Mouse (Mus musculus) ES-Bruce4 (cell line): Measurements from ENCODE around the gene Cacna1d. TPM values are rescaled to one million over a fixed set of nuclear protein-coding genes. Genes with fewer than 3 reads are reported as not detected.

Experiments used
- H3K27ac ChIP-seq: 2 replicates; pipeline ENCODE4 v1.5.1; 2012; ENCODE audit warnings: low read length, inconsistent platforms; ENCODE audit not compliant: insufficient read depth
- H3K27me3 ChIP-seq: 2 replicates; pipeline ENCODE4 v1.6.1; 2012; ENCODE audit warnings: mild to moderate bottlenecking, low read length, inconsistent platforms; ENCODE audit not compliant: control insufficient read depth, poor library complexity, insufficient read depth, severe bottlenecking
- H3K36me3 ChIP-seq: 2 replicates; pipeline ENCODE4 v1.6.1; 2012; ENCODE audit warnings: inconsistent platforms, mild to moderate bottlenecking, low read length, moderate library complexity; ENCODE audit not compliant: control insufficient read depth, poor library complexity, insufficient read depth, severe bottlenecking
- H3K4me1 ChIP-seq: one replicate; pipeline ENCODE4 v1.8.1; 2011; ENCODE audit warnings: low read length; ENCODE audit not compliant: control insufficient read depth, insufficient read depth
- H3K4me3 ChIP-seq: 2 replicates; pipeline ENCODE4 v1.5.1; 2011; ENCODE audit warnings: low read depth, mild to moderate bottlenecking, low read length
- H3K9ac ChIP-seq: 2 replicates; pipeline ENCODE4 v1.6.1; 2012; ENCODE audit warnings: low read depth, mild to moderate bottlenecking, inconsistent platforms; ENCODE audit not compliant: poor library complexity, severe bottlenecking
- H3K9me3 ChIP-seq: replicated peaks from 2 replicates; pipeline ENCODE4 v1.6.1; 2012; ENCODE audit warnings: mild to moderate bottlenecking, low read length, inconsistent platforms; ENCODE audit not compliant: control insufficient read depth, poor library complexity, insufficient read depth, severe bottlenecking
- CTCF ChIP-seq: IDR thresholded peaks from one replicate; pipeline ENCODE4 v1.8.1; 2011; ENCODE audit warnings: low read depth, low read length
- EP300 ChIP-seq: IDR thresholded peaks from 2 replicates; pipeline ENCODE4 v1.6.1; 2011; ENCODE audit warnings: low read depth, low read length; ENCODE audit not compliant: insufficient read depth
- POLR2A ChIP-seq: IDR thresholded peaks from one replicate; pipeline ENCODE4 v1.8.1; 2011; ENCODE audit warnings: low read length; ENCODE audit not compliant: insufficient read depth
- polyA plus RNA-seq: library from polyadenylated mRNA; stranded (reverse); fragments of >200 nt; gene quantifications from 2 replicates; pipeline ENCODE4 v1.2.4, GENCODE M21; 2011; ENCODE audit warnings: low read depth; ENCODE audit not compliant: missing spikeins, insufficient read depth, insufficient read length

The Cacna1d gene
- polyA plus RNA-seq, 1 experiment, result 0.24 TPM

DNA sequence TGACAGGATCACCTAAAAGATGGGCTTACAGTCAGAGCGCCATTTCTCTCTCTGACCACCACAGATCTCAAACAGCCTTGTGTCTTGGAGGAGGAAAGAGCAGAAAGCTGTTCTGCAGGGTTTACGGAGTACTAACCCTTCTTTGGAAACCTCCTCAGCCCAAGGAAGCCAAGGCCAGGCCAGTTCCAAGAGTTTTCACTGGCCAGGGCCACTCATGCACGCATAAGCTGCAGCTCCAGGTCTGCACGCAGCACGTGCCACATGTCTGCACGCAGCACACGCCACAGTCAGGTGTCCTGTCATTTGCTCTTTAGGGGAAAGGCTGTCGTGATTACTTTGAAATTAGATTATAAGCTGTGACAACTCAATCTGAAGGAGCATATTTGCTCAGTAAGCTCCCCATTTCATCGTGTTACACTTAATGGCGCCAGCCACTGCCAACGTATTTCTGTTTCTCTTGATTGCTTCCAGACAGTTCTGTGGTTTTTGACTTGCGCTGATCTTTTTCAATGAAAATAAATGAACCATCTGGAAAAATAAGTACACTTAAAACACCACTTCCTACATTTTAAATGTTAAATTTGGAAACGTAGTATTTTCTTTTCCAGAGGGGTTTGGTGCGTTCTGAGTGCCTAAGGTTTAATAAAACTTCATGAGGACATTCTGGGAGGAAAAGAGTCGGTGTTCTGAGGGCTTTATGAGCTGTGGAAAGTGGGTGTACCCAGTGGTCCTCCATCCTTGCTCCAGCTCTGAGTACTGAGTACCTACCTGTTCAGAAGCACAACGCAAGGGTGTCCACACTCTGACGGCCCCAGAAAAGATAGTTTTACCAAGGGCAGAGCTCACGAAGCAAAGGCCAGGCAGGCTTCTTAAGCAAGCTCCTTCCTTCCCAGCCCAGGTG lies 308.4 kb downstream of the Cacna1d start:
- Histone ChIP-seq H3K27me3 (no peaks in the 10 kb centered on the region), H3K4me1 (no peaks in the 10 kb centered on the region), H3K4me3 (no peak overlapping the region), H3K9me3 (no peaks in the 10 kb centered on the region), H3K36me3 (no peaks in the 10 kb centered on the region), H3K27ac (no peak overlapping the region), H3K9ac (no peak overlapping the region)
- no peak for TF ChIP-seq EP300
- TF ChIP-seq CTCF, result no peak
- no peak for TF ChIP-seq POLR2A

DNA sequence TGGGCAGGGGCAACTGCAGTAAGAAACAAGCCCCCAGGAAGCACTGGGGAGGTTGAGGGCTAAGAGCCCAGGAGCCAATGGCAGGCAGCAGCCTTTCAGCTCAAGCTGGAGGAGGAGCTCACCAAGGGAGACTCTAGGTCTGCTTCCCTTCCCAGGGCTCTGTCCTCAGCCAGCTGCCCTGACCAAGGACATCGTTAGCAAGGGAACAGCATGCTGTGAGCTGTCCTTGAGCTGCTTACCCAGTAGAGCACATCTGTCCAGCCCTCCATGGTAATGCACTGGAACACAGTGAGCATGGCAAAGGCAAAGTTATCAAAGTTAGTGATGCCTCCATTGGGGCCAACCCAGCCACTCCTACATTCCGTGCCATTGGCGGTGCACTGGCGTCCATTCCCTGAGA lies 312.9 kb downstream of the Cacna1d start:
- Histone ChIP-seq H3K27me3 (no peaks in the 10 kb centered on the region), H3K27ac (no peak overlapping the region), H3K9ac (no peak overlapping the region), H3K36me3 (no peaks in the 10 kb centered on the region), H3K4me1 (no peaks in the 10 kb centered on the region), H3K4me3 (no peak overlapping the region), H3K9me3 (no peaks in the 10 kb centered on the region)
- TF ChIP-seq CTCF, result no peak
- no peak for TF ChIP-seq EP300
- no peak for TF ChIP-seq POLR2A

- Histone ChIP-seq H3K9ac (no peak overlapping the region), H3K4me3 (no peak overlapping the region), H3K27ac (no peak overlapping the region), H3K27me3 (no peaks in the 10 kb centered on the region), H3K4me1 (no peaks in the 10 kb centered on the region), H3K36me3 (no peaks in the 10 kb centered on the region), H3K9me3 (no peaks in the 10 kb centered on the region)
- TF ChIP-seq POLR2A, result no peak
- no peak for TF ChIP-seq EP300
- TF ChIP-seq CTCF, result no peak
Observed at GRCm38 (mm10) chr14:30177850-30178249, 313.4 kb downstream of the Cacna1d start.

DNA sequence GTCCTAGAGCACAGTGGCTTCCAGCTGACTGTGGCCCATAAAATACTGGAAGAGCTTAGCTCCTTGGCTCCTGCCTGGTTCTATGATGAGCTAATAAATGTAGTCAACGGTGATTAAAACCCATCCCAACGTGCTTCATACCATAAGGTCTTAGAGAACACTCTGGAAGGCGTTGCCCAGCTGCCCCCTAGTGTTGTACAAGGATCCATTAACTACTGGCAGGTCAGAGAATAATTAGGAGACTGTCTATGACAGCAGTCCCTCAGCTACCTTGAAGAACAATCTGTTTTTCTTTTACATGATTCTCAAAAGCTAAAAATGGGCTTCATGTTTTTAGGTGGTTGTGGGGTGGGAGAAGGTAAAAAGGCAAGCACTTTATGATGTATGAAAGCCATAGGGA lies 315.9 kb downstream of the Cacna1d start:
- Histone ChIP-seq H3K9ac (no peak overlapping the region), H3K4me3 (no peak overlapping the region), H3K9me3 (no peaks in the 10 kb centered on the region), H3K4me1 (no peaks in the 10 kb centered on the region), H3K27ac (no peak overlapping the region), H3K27me3 (no peaks in the 10 kb centered on the region), H3K36me3 (no peaks in the 10 kb centered on the region)
- TF ChIP-seq EP300 (no peak), CTCF (no peak), POLR2A (no peak)

DNA sequence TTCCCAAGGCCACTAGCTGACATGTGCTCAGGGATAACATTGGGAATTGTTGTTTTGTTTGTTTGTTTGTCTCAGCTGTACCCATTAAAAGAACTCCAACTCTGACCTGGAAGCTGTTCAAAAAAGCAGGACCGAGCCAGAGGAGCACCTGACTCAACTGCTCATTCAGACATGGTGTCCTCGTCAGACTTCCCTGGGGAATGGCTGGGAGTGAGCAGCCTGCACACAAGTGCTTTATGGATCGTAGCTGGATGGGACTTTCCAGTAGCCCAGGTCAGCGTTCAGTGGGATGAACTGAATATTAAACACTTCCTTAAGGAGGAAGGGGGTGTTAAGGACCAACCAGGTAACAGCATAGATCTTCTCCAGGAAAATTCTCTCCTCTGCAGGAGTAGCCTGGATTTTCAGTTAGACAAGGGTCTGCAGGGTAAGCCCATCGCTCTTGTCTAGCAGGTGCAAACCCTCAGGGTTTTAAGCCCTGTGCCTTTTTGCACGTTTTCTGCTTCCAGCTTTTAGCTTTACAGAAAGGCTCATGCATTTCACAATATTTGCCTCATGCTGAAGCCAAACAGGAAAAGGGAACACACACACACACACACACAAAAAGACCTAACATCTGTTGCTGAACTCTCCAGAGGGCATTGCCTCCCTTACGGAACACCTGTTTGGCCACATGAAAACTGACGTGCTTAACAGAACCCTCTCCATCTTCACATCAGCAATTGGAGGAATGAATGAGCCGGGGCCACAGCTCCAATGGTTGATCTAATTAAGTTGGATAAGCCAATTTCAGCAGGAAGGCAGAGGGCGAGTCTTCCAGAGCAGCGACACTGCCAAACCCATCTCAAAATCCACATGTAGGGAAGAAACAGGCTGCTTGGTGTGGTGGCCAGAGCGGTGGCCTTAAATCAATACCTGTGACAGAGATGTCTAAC lies 318.2 kb downstream of the Cacna1d start:
- TF ChIP-seq EP300 (no peak), CTCF (no peak), POLR2A (no peak)
- Histone ChIP-seq H3K4me3 (no peak overlapping the region), H3K27ac (no peak overlapping the region), H3K4me1 (no peaks in the 10 kb centered on the region), H3K27me3 (no peaks in the 10 kb centered on the region), H3K9ac (no peak overlapping the region), H3K36me3 (no peaks in the 10 kb centered on the region), H3K9me3 (no peaks in the 10 kb centered on the region)

- Histone ChIP-seq H3K27me3 (no peaks in the 10 kb centered on the region), H3K27ac (no peak overlapping the region)
- no peak for TF ChIP-seq EP300
- no peak for TF ChIP-seq CTCF
- no peak for TF ChIP-seq POLR2A
Observed at GRCm38 (mm10) chr14:30171593-30171992, 319.7 kb downstream of the Cacna1d start.

More at GRCm38 (mm10) chr14:30171593-30171992, 319.7 kb downstream of the Cacna1d start:
- Histone ChIP-seq H3K9me3 (no peaks in the 10 kb centered on the region), H3K36me3 (no peaks in the 10 kb centered on the region), H3K4me3 (no peak overlapping the region), H3K9ac (no peak overlapping the region), H3K4me1 (no peaks in the 10 kb centered on the region)
